Mouse (Mus musculus) embryonic facial prominence, embryonic 15.5 days (tissue): ENCODE measurements at regions not wholly inside any gene's neighbourhood (a gene's known extent, or its start where the extent isn't known, plus 50 kb on each side); places are given as distances from the start of the nearest gene placed in this dataset.

Experiments used
- ATAC-seq: fragments of 200-750 bp; cut with Nextera tagmentation; 2 replicates; pipeline ENCODE4 v1.8.0; 2017; ENCODE audit warnings: low read depth, moderate TSS enrichment; ENCODE audit not compliant: insufficient number of reproducible peaks, low FRiP score, low TSS enrichment
- H3K27ac ChIP-seq: fragments of 300-500 bp; sonication (generic); replicated peaks from 2 replicates; pipeline ENCODE4 v1.5.1; 2015; ENCODE audit warnings: mild to moderate bottlenecking, inconsistent platforms
- H3K27me3 ChIP-seq: fragments of 300-500 bp; sonication (generic); 2 replicates; pipeline ENCODE4 v1.6.1; 2015; ENCODE audit warnings: inconsistent platforms
- H3K36me3 ChIP-seq: fragments of 300-500 bp; sonication (generic); 2 replicates; pipeline ENCODE4 v1.6.1; 2015; ENCODE audit warnings: mild to moderate bottlenecking, inconsistent platforms
- H3K4me1 ChIP-seq: fragments of 300-500 bp; sonication (generic); 2 replicates; pipeline ENCODE4 v1.6.1; 2015; ENCODE audit warnings: inconsistent platforms
- H3K4me2 ChIP-seq: fragments of 300-500 bp; sonication (generic); replicated peaks from 2 replicates; pipeline ENCODE4 v1.6.1; 2015; ENCODE audit warnings: mild to moderate bottlenecking, inconsistent platforms
- H3K4me3 ChIP-seq: fragments of 300-500 bp; sonication (generic); replicated peaks from 2 replicates; pipeline ENCODE4 v1.5.1; 2015; ENCODE audit warnings: mild to moderate bottlenecking, inconsistent platforms
- H3K9ac ChIP-seq: fragments of 300-500 bp; sonication (generic); 2 replicates; pipeline ENCODE4 v1.6.1; 2015; ENCODE audit warnings: inconsistent platforms
- H3K9me3 ChIP-seq: fragments of 300-500 bp; sonication (generic); replicated peaks from 2 replicates; pipeline ENCODE4 v1.6.1; 2016; ENCODE audit warnings: inconsistent platforms
- WGBS: fragments of 180-500 bp; shearing (Covaris S2); methylation state at CpG from one replicate; pipeline ENCODE4 v1.1.7; 2015; 5-methylcytosine and 5-hydroxymethylcytosine counted together

DNA sequence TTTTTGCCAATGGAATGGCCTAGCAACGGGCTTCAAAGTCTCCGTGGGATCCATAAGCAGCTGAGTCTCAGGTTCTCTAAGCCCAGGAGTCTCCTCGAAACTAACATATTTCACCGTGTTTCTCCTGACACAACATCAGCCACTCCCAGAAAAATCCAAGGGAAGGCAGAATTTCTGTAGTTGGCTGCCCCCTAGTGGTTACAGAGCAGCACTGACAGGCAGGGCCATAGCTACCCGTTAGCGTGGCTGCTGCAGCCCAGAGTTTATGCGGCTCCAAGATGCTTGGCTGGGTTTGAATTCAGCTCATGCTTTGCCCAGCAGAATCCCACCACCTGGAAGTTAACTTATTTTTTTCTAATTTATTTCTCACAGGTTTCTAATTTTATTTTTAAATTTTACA is 140.9 kb upstream of the Tmem164 start:
- no peaks in the 10 kb centered on the region for H3K4me1 ChIP-seq
- H3K27ac ChIP-seq = no peak overlapping the region
- peak overlapping the region; percentile 27; the same call in 1 of the 2 replicates for H3K4me2 ChIP-seq
- no peak overlapping the region for H3K4me3 ChIP-seq
- ATAC-seq = peak; percentile 57; the same call in 1 of the 2 replicates
- no peak overlapping the region for H3K9ac ChIP-seq
- H3K9me3 ChIP-seq = no peaks in the 10 kb centered on the region
- WGBS = 18% methylated on average over 7 of the region's 7 CpGs
- no peaks in the 10 kb centered on the region for H3K36me3 ChIP-seq
- peaks cover 3% of the 10 kb centered on the region for H3K27me3 ChIP-seq

DNA sequence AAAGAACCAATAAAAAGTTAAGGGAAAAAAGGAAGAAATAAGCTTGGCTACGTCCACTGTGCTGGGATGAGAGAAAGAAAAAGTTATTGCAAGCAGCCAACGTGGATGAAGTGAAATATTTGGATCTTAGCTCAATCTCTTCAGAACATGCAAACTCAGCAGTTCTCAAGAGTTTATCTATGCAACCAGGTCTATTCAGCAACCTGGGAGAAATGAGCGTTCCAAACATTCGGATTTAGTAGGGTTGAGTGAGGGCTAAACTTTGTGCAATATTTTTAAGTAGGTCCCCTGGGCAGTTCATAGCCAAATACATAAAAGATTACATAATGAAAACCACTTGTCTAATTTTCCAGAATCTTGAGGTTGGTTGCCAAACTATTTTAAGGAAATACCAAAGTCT is 129.0 kb upstream of the Tmem164 start:
- Histone ChIP-seq H3K4me2 (no peak overlapping the region), H3K4me3 (no peak overlapping the region), H3K9me3 (no peaks in the 10 kb centered on the region), H3K27ac (no peak overlapping the region), H3K4me1 (no peaks in the 10 kb centered on the region), H3K27me3 (no peaks in the 10 kb centered on the region), H3K9ac (no peak overlapping the region), H3K36me3 (no peaks in the 10 kb centered on the region)
- WGBS = 56% methylated on average over 4 of the region's 4 CpGs
- ATAC-seq = no peak

DNA sequence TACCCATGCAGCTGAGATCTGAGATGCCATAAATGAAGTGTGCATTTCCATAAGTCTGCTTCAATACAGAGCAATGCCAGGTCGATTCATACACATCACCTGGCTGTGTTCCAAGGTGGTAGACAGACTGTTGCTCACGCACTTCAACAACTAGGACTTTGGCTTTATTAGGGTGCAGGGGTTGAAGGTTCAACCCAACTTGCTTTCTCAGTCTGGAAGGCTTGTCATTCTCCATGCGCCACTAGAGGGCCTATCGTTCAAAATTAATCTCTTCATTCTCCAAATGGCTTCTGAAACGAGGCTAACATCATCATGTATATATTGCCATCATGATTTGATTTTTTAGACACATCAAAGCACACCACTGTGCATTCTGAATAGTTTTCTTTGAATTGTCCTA is 127.0 kb upstream of the Tmem164 start:
- ATAC-seq = no peak
- Histone ChIP-seq H3K4me1 (no peaks in the 10 kb centered on the region), H3K4me3 (no peak overlapping the region), H3K9me3 (no peaks in the 10 kb centered on the region), H3K27me3 (no peaks in the 10 kb centered on the region), H3K4me2 (no peak overlapping the region), H3K36me3 (no peaks in the 10 kb centered on the region), H3K9ac (no peak overlapping the region), H3K27ac (no peak overlapping the region)
- WGBS = 15% methylated on average over 5 of the region's 5 CpGs

DNA sequence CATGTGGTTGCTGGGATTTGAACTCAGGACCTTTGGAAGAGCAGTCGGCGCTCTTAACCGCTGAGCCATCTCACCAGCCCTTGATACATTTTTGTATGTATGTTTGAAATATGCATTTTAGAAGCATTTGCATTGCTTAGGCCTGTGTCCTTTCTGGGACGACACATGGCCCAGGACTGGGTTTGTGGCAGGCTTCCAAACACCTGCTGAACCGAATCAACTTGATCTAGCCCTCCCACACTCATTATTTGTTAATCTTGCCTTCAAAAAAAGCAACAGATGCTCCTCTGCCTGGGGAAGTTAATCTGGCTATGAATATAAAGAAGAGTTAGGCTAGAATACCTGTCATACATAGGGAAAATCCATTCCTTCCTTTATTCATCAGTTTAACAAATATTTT is 123.7 kb upstream of the Tmem164 start:
- Histone ChIP-seq H3K9ac (no peak overlapping the region), H3K36me3 (no peaks in the 10 kb centered on the region), H3K4me1 (no peaks in the 10 kb centered on the region), H3K4me3 (no peak overlapping the region), H3K4me2 (no peak overlapping the region), H3K27me3 (no peaks in the 10 kb centered on the region), H3K27ac (no peak overlapping the region), H3K9me3 (no peaks in the 10 kb centered on the region)
- ATAC-seq = no peak
- 74% methylated on average over 5 of the region's 5 CpGs for WGBS

DNA sequence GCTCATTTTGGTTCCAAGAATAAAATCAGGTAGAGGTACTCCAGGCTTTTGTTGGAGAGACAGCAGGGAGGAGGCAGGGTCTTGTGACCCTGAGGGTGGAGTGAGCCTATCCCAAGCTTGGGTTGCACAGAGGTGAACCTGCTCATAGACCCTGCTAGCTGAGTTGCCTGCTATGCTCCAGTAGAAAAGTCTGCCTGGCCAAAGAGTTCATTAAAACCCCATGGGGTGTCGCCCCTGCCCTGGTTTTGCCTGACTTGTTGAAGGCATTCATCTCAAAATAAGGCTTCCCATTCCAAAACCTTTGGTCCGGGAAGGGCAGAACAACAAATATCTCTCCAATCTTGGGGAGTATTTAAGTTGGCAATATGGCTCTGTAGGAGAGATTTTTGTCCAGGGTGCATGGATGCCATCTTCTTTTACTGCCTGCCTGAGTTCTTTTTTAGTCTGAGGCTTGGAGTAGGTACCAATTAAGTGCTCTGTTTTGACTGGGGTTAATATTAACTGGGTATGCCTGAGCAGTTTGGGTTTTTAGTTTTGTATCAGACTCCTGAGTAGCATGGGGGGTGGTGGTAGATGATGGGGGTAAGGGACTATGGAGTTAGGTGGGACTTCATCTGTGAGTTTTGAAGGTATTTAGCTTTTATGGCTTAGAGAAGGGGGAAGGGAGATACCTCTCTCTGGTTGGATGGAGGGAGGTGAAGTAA is 120.8 kb upstream of the Tmem164 start:
- Histone ChIP-seq H3K27ac (no peak overlapping the region), H3K9ac (no peak overlapping the region), H3K4me3 (no peak overlapping the region), H3K27me3 (0 out of 2 replicates have a peak, but pooled peaks cover 4% of the 10 kb centered on the region), H3K4me2 (no peak overlapping the region), H3K9me3 (no peaks in the 10 kb centered on the region), H3K36me3 (no peaks in the 10 kb centered on the region), H3K4me1 (no peaks in the 10 kb centered on the region)
- WGBS = 65% methylated on average over 2 of the region's 2 CpGs
- ATAC-seq = no peak

DNA sequence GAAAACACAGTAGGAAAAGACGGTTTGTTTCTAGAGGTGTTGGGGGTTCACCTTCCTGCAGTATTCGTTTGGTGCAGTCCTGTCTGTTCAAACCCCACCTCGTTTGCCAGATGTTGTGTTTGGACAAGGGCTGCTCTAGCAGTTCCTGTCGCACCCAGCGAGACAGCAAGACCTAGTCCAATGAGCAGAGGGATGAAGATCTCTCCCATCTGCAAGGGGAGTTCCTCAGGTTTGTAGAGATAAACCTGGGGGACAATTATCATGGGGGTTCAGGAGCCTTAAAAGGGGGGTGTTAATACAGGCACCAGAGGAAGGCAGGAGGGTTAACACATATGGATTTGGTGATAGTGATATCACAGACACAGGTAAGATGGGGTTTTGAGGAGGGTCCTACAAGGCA is 119.4 kb upstream of the Tmem164 start:
- Histone ChIP-seq H3K27me3 (0 out of 2 replicates have a peak, but pooled peaks cover 4% of the 10 kb centered on the region), H3K4me1 (no peaks in the 10 kb centered on the region), H3K27ac (no peak overlapping the region), H3K4me2 (no peak overlapping the region), H3K36me3 (no peaks in the 10 kb centered on the region), H3K4me3 (no peak overlapping the region), H3K9me3 (no peaks in the 10 kb centered on the region), H3K9ac (no peak overlapping the region)
- no peak for ATAC-seq
- WGBS = 64% methylated on average over 5 of the region's 5 CpGs

DNA sequence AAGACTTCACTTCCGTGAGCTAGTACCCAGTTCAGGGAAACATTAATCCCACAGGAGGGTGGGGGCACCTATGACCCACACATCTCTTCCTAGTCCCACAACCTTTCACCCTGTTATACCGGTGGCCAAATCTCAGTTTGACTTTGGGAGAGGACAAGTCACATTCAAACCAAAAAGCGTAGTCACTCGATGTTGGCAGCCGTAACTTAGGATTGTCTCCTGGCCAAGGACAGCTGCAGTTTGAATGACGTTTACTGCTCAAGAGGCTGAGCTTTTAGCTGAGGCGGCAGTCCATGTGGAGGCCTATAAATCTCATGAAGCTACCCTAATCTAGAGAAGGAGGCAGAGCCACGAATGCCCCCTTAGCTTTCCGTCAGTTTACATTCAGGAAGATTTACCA is 117.0 kb upstream of the Tmem164 start:
- H3K36me3 ChIP-seq = no peaks in the 10 kb centered on the region
- WGBS = 75% methylated on average over 9 of the region's 9 CpGs
- no peak for ATAC-seq
- no peaks in the 10 kb centered on the region for H3K9me3 ChIP-seq
- no peaks in the 10 kb centered on the region for H3K4me1 ChIP-seq
- no peak overlapping the region for H3K9ac ChIP-seq
- H3K4me3 ChIP-seq = no peak overlapping the region
- H3K27me3 ChIP-seq = 0 out of 2 replicates have a peak, but pooled peaks cover 4% of the 10 kb centered on the region
- H3K4me2 ChIP-seq = no peak overlapping the region
- no peak overlapping the region for H3K27ac ChIP-seq

DNA sequence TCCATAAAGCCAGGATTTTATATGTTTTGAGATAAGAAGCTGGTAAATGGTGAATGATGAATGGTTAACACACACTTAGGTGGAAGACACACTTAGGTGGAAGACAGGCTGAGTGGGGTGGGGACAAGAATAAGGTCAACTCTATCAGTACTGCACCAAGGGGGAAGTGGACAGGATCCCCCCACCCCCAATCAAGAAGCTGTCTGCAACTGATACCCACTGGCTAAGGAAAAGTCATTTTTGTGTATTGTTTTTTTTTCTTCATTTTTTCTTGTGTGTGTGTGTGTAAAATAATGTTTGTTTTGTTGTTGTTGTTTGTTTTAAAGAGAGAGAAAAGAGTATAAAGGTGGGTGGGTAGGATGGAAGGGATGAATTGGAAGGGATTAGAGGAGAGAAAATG is 109.4 kb upstream of the Tmem164 start:
- Histone ChIP-seq H3K4me2 (no peak overlapping the region), H3K27me3 (no peaks in the 10 kb centered on the region), H3K27ac (no peak overlapping the region), H3K36me3 (no peaks in the 10 kb centered on the region), H3K9ac (no peak overlapping the region), H3K4me3 (no peak overlapping the region), H3K4me1 (no peaks in the 10 kb centered on the region), H3K9me3 (no peaks in the 10 kb centered on the region)
- ATAC-seq = no peak

DNA sequence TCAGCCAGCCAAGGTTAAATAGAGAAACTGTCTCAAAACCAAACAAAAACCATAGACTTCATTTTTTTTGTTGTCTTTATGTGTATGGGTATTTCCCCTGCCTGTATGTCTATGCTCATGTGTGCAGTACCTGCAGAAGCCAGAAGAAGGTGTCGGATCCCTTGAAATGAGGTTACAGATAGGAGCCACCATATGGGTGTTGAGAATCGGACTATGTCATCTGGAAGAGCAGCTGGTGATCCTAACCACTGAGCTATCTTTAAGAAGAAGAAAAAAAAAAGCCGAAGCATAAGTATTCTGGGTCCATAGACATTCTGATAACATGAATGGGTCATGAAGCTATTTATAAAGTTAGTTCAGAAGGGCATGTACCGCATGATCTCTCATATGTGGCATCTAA is 107.2 kb upstream of the Tmem164 start:
- H3K36me3 ChIP-seq = no peaks in the 10 kb centered on the region
- no peak for ATAC-seq

DNA sequence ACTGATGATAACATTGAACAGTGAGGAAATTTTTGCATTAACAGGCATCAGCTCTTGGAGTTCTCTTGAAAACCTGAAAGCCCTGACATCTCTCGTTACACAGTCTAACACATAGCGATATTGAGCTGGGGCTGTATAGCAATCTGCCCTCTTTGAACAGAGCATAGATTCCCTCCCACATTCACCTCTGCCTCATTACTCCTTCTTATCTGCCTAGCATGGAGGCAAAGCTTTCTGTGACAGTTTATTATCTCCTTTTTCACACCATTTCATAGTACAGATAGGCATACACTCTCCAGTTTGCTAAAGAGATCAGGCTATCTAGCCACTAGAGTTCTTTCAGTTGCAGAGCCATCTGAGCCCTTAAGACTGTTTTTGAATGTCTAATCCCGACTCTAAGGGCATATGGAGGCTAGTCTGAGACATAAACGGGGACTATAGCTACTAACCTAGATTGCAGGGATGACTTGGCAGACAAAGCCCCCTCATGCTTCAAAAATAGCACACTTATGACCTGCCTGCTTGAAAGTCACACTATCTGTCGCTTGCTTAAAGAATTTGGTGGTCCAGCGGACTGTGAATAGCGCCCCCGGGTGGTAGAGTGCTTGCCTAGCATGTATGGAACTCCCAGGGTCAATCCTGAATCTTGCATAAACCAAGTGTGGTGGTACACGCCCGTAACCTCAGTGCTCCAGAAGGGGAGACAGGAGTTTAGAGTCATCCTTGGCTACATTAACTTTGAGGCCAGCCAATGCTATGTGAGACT is 106.1 kb upstream of the Tmem164 start:
- Histone ChIP-seq H3K4me3 (no peak overlapping the region), H3K27me3 (no peaks in the 10 kb centered on the region), H3K27ac (no peak overlapping the region), H3K9me3 (no peaks in the 10 kb centered on the region), H3K36me3 (no peaks in the 10 kb centered on the region), H3K4me1 (no peaks in the 10 kb centered on the region), H3K9ac (no peak overlapping the region), H3K4me2 (no peak overlapping the region)
- WGBS = 57% methylated on average over 10 of the region's 10 CpGs
- no peak for ATAC-seq

More for the DNA sequence above, 107.2 kb upstream of the Tmem164 start:
- Histone ChIP-seq H3K9me3 (no peaks in the 10 kb centered on the region), H3K27ac (no peak overlapping the region), H3K4me3 (no peak overlapping the region), H3K27me3 (no peaks in the 10 kb centered on the region), H3K4me1 (no peaks in the 10 kb centered on the region), H3K9ac (no peak overlapping the region), H3K4me2 (no peak overlapping the region)
- 82% methylated on average over 4 of the region's 4 CpGs for WGBS

DNA sequence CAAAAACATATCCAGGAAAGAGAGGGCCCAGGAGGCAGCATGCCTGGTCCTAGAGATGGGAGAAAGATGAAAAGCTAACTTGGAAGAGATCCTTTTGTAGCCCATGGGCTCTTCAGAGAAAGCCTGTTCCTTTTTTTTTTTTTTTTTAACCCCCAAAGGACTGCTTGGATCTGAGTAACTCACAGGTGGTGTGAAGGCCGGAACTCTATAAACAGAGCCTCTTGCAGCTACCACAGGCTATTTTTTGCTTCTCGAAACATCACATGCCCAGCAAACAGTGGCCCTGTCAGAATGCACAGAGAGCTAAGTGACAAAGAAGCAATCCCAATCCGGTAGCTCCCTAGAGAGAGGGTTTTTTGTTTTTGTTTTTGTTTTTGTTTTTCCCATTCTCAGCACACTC is 105.1 kb upstream of the Tmem164 start:
- no peak overlapping the region for H3K9ac ChIP-seq
- H3K4me1 ChIP-seq = no peaks in the 10 kb centered on the region
- no peaks in the 10 kb centered on the region for H3K27me3 ChIP-seq
- ATAC-seq = no peak
- no peaks in the 10 kb centered on the region for H3K36me3 ChIP-seq
- H3K4me3 ChIP-seq = no peak overlapping the region
- no peak overlapping the region for H3K27ac ChIP-seq
- H3K9me3 ChIP-seq = no peaks in the 10 kb centered on the region
- 70% methylated on average over 3 of the region's 3 CpGs for WGBS
- H3K4me2 ChIP-seq = no peak overlapping the region
